Mouse (Mus musculus) liver, embryonic 15.5 days (tissue): ENCODE results near the gene Dffa. TPM values are rescaled to one million over a fixed set of nuclear protein-coding genes. Genes with fewer than 3 reads are reported as not detected.
A peak's percentile ranks its signal among the peaks of the same experiment; 100 is the strongest.

Source experiments
- ATAC-seq: fragments of 200-750 bp; cut with Nextera tagmentation; 2 replicates; pipeline ENCODE4 v1.8.0; 2017; ENCODE audit warnings: moderate number of reproducible peaks, mild to moderate bottlenecking, moderate library complexity; ENCODE audit not compliant: insufficient read depth
- H3K27ac ChIP-seq: fragments of 300-500 bp; sonication (generic); replicated peaks from 2 replicates; pipeline ENCODE4 v1.5.1; 2015; ENCODE audit warnings: mild to moderate bottlenecking, inconsistent platforms
- H3K27me3 ChIP-seq: fragments of 300-500 bp; sonication (generic); 2 replicates; pipeline ENCODE4 v1.6.1; 2015; ENCODE audit warnings: mild to moderate bottlenecking, inconsistent platforms
- H3K36me3 ChIP-seq: fragments of 300-500 bp; sonication (generic); replicated peaks from 2 replicates; pipeline ENCODE4 v1.6.1; 2015; ENCODE audit warnings: moderate library complexity, mild to moderate bottlenecking, inconsistent platforms
- H3K4me1 ChIP-seq: fragments of 300-500 bp; sonication (generic); replicated peaks from 2 replicates; pipeline ENCODE4 v1.6.1; 2015; ENCODE audit warnings: inconsistent platforms
- H3K4me2 ChIP-seq: fragments of 300-500 bp; sonication (generic); 2 replicates; pipeline ENCODE4 v1.6.1; 2015; ENCODE audit warnings: moderate library complexity, mild to moderate bottlenecking, inconsistent platforms
- H3K4me3 ChIP-seq: fragments of 300-500 bp; sonication (generic); replicated peaks from 2 replicates; pipeline ENCODE4 v1.5.1; 2015; ENCODE audit warnings: mild to moderate bottlenecking, inconsistent platforms
- H3K9ac ChIP-seq: fragments of 300-500 bp; sonication (generic); 2 replicates; pipeline ENCODE4 v1.6.1; 2015; ENCODE audit warnings: moderate library complexity, mild to moderate bottlenecking, inconsistent platforms
- H3K9me3 ChIP-seq: fragments of 300-500 bp; sonication (generic); replicated peaks from 2 replicates; pipeline ENCODE4 v1.6.1; 2016; ENCODE audit warnings: inconsistent platforms
- WGBS: fragments of 180-500 bp; shearing (Covaris S2); methylation state at CpG from one replicate; pipeline ENCODE4 v1.1.7; 2015; ENCODE audit warnings: mixed read lengths; ENCODE audit not compliant: insufficient replicate concordance; 5-methylcytosine and 5-hydroxymethylcytosine counted together
- polyA plus RNA-seq: library from polyadenylated mRNA; unstranded; fragments of >200 nt; fragmentation: Nextera tagmentation; extraction: Ambion mirVana; gene quantifications from 2 replicates; pipeline ENCODE4 v1.2.1, GENCODE M21; 2015

Dffa gene
- polyA plus RNA-seq, 1 experiment from 2014 or later, result 14.4 TPM

DNA sequence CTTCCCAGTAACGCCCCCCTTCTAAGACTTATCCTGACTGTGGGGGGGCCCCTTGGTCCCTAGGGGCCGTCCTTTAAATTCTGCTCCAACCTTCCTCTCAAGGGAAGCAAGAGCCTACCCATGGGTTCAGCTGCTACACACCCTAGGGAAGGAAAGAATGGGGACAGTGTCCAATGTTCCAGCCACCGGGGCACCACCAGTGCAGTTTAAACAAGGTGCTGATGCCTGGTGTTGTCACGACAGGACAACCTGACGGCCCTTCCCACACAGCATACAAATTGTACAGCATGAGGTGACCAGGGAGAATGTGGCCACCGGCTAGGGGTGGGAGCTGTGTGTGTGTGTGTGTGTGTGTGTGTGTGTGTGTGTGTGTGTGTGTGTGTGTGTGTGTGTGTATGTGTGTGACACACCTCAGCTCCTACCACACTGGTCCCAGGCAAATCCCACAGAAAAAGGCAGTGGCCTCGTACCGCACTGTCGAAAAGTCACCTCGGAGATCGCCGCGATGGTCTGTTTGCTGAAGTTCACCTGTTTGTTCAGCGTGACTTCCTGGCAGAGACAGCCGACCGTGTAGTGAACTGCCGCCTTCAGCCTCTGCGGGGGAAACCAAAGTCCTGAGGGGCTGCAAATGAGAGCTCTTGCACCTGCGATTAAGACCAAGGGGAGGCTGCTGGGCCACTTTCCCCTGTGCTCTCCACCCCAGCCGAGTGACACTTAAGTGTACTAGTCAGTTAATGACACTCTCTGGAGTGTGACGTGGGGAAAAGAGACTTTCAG is 28.0 kb downstream of the Dffa start:
- WGBS, result 76% methylated on average over 21 of the region's 21 CpGs
- Histone ChIP-seq H3K4me2 (no peak overlapping the region), H3K27ac (peak overlapping the region; percentile 38; the same call in 1 of the 2 replicates), H3K9me3 (no peaks in the 10 kb centered on the region), H3K4me3 (no peak overlapping the region), H3K27me3 (no peaks in the 10 kb centered on the region), H3K9ac (no peak overlapping the region), H3K4me1 (peaks cover 18% of the 10 kb centered on the region), H3K36me3 (peaks cover 2% of the 10 kb centered on the region; the same call in 1 of the 2 replicates)
- ATAC-seq, result peak; percentile 19; the same call in 1 of the 2 replicates

DNA sequence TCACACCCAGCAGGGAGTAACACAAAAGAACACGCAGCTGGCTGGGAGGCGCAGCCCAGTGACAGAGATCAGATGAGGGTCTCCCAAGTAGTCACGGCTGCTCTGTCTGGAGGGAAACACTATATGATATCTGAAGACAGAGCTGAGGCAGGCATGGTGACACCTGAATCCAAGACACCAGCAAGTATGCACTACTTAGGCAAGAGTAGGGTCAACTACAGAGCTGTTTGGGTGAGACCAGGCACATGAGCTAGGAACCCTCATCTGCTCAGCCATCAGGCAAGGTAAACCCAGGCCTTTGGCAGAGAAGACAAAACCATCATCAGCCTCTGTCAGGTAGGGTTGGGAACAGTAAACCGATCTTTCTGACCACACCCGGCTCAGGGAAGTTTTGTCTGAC is 29.4 kb downstream of the Dffa start:
- 0 out of 2 replicates have a peak overlapping the region, but pooled peaks have one; percentile 5 for H3K27ac ChIP-seq
- H3K9ac ChIP-seq, result no peak overlapping the region
- no peak overlapping the region for H3K4me3 ChIP-seq
- ATAC-seq, result no peak
- H3K4me2 ChIP-seq, result no peak overlapping the region
- no peaks in the 10 kb centered on the region for H3K9me3 ChIP-seq
- no peaks in the 10 kb centered on the region for H3K27me3 ChIP-seq
- WGBS, result 72% methylated on average over 5 of the region's 5 CpGs
- peaks cover 22% of the 10 kb centered on the region for H3K4me1 ChIP-seq
- H3K36me3 ChIP-seq, result peaks cover 2% of the 10 kb centered on the region; the same call in 1 of the 2 replicates

DNA sequence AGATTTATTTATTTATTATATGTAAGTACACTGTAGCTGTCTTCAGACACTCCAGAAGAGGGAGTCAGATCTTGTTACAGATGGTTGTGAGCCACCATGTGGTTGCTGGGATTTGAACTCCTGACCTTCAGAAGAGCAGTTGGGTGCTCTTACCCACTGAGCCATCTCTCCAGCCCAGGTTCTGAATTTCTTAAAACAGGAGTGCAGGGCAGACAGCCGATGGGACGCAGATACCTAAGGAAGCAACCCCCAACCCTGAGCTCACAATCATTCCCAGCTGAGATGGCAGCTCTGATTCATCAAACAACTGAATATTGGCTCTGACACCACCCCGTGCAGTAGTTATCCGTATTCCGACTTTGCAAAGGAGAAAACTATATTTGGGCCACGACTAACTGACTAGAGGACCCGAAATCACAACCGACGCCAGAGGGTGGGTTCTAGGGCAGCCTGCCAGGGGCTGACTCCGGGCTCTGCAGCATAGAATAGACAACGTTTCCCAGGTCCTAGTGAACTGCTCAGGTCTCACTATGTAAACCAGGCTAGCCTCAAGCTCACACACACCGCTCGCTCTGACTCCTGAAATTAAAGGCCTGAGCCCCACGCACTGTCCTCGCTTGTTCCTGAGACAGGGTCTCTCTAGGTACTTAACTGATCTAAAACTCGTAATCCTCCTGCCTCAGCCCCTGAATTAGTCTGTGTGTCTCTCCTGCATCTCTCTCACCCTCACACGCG is 32.3 kb downstream of the Dffa start:
- Histone ChIP-seq H3K4me2 (peak overlapping the region; percentile 90), H3K27ac (peak overlapping the region; percentile 87), H3K9me3 (no peaks in the 10 kb centered on the region), H3K4me3 (peak overlapping the region; percentile 81), H3K4me1 (peaks cover 19% of the 10 kb centered on the region), H3K36me3 (no peaks in the 10 kb centered on the region), H3K27me3 (no peaks in the 10 kb centered on the region), H3K9ac (peak overlapping the region; percentile 76)
- ATAC-seq, result no peak
- 69% methylated on average over 18 of the region's 18 CpGs for WGBS

DNA sequence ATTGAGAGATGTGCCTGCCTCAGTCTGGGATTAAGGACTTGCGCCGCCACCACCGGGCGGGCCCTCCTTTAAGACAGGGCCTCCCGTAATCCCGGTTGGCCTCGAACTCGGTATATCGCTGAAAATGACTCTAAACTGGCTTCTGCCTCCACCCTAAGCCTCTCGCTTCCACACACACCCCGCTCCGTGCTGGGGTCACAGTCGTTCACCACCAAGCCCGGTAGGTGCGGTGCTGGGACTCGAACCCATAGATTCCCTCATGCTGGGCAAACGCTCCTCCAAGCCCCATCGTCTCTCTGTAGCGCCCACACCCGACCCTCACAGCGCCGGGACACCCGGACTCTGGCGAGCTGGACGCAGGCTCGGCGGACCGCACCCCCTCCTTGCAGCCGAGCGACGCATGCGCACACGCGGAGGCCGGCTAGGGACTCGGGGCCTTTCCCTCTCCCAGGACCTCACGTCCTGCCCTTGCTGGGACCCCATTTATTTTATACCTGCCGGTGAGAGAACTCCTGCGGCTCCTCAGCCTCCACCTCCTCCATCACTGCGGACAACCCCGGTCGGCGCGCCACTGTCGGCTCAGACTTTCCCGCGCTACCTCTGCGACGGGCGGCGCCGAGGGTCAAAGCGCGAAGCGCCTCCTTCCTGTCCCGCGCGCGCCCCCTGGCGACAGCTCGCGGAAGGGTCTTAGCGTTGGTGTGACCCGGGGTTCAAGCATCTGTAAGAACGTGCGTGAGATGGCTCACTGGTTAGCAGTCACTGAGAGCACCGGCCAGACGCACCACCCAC is 33.2 kb downstream of the Dffa start, which contains the start of gene Cenps:
Gene Cenps, minus strand, starts transcription at position 648 of the 789 bp plus-strand sequence.
- peak within 1 kb of the TSS; percentile 90 for H3K4me2 ChIP-seq
- H3K27me3 ChIP-seq, result no peaks in the 10 kb centered on the region
- H3K4me1 ChIP-seq, result peaks cover 19% of the 10 kb centered on the region
- peak within 1 kb of the TSS; percentile 81 for H3K4me3 ChIP-seq
- H3K36me3 ChIP-seq, result no peaks in the 10 kb centered on the region
- WGBS, result under 1% methylated on average over 68 of the region's 68 CpGs
- peak; percentile 88 for ATAC-seq
- H3K9ac ChIP-seq, result peak within 1 kb of the TSS; percentile 76
- H3K9me3 ChIP-seq, result no peaks in the 10 kb centered on the region
- H3K27ac ChIP-seq, result peak within 1 kb of the TSS; percentile 87

DNA sequence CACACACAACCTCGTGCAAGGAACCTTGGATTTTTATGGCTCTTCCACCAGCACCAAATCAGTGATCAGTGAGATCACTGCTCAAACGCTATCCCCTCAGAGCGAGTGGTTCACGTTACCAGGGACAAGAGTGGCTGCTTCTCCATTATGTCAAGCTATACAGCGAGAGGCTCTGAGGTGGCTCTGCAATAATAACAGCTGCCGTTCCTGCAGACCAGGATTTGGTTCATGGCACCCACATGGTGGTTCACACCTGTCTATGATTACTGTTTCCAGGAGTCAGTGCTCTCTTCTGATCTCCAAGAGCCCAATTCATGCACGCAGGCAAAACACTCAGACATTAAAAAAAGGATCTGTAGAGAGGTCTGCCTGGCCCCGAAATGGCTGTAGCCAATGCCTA is 34.6 kb downstream of the Dffa start:
- Histone ChIP-seq H3K9me3 (no peaks in the 10 kb centered on the region), H3K4me3 (no peak overlapping the region), H3K36me3 (no peaks in the 10 kb centered on the region), H3K27me3 (peaks cover 4% of the 10 kb centered on the region; the same call in 1 of the 2 replicates), H3K4me1 (peaks cover 13% of the 10 kb centered on the region), H3K4me2 (no peak overlapping the region), H3K27ac (no peak overlapping the region), H3K9ac (no peak overlapping the region)
- no peak for ATAC-seq
- WGBS, result 80% methylated on average over 8 of the region's 8 CpGs

DNA sequence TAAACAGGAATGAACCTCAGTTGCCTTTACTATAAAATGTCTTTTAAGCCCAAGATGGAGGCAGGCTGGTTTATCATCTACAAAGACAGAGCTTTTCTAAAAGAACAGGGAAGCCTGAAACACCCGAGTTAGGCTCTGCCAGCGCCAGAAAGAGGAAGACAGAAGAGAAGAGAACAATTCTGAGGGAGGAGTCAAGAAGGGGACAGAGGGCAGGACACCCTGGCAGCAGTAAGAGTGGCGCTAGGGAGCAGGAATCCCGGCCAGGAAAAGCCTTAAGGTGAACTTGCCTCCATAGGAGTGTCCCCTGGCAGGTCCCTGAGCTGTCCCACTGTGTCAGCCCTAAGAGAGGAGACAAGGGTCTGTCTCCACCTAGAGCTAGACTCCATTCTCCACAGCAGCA is 39.6 kb downstream of the Dffa start:
- peaks cover 4% of the 10 kb centered on the region; the same call in 1 of the 2 replicates for H3K27me3 ChIP-seq
- H3K4me2 ChIP-seq, result no peak overlapping the region
- H3K27ac ChIP-seq, result no peak overlapping the region
- 14% methylated on average over 4 of the region's 4 CpGs for WGBS
- no peak overlapping the region for H3K9ac ChIP-seq
- no peak overlapping the region for H3K4me3 ChIP-seq
- ATAC-seq, result no peak
- no peaks in the 10 kb centered on the region for H3K9me3 ChIP-seq
- peaks cover 20% of the 10 kb centered on the region for H3K4me1 ChIP-seq
- no peaks in the 10 kb centered on the region for H3K36me3 ChIP-seq

DNA sequence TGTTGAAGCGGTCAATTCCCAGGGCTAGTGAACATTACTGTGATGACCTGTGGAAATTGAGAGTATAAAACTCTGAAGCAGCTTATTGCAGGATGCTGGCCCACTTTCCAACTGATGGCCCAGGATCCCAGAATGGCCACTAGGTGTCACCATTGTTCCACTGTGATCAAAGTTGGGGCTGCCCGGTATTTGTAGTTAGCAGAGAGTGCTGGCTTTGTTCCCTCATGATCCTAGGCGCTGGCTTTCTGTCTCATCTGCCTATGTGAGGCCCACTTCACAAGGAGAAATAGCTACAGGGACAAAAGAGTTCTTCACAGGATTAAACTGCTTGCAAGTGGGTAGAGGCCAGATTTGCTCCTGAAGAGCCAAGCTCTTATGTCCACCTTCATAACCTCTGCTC is 40.5 kb downstream of the Dffa start:
- Histone ChIP-seq H3K4me2 (no peak overlapping the region), H3K9ac (no peak overlapping the region), H3K4me3 (no peak overlapping the region), H3K36me3 (no peaks in the 10 kb centered on the region), H3K27me3 (peaks cover 4% of the 10 kb centered on the region; the same call in 1 of the 2 replicates), H3K27ac (no peak overlapping the region), H3K9me3 (no peaks in the 10 kb centered on the region), H3K4me1 (peaks cover 25% of the 10 kb centered on the region)
- ATAC-seq, result no peak
- 6% methylated on average over 3 of the region's 3 CpGs for WGBS

DNA sequence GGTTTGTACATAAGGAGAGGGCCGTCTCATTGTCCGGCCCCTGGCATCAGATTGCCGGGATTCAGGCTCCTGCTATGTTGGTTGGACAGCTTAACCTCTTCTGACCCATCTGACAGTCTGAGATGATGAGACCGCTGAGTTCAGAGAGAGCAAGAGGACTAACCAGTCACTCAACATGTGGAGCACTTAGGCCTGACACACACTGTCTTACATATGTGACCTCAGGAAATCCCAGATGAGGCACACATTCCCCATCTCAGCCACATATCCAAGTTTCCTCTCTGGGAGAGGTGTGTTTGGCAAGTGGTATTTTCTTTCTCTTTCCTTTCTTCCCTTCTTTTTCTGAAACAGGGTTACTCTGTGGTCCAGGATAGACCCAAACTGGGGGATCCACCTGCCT is 41.2 kb downstream of the Dffa start:
- Histone ChIP-seq H3K36me3 (peaks cover 4% of the 10 kb centered on the region), H3K4me2 (no peak overlapping the region), H3K27me3 (peaks cover 4% of the 10 kb centered on the region; the same call in 1 of the 2 replicates), H3K9ac (no peak overlapping the region), H3K27ac (no peak overlapping the region), H3K4me1 (peaks cover 29% of the 10 kb centered on the region), H3K9me3 (no peaks in the 10 kb centered on the region), H3K4me3 (no peak overlapping the region)
- ATAC-seq, result no peak
- 75% methylated on average over 4 of the region's 4 CpGs for WGBS

DNA sequence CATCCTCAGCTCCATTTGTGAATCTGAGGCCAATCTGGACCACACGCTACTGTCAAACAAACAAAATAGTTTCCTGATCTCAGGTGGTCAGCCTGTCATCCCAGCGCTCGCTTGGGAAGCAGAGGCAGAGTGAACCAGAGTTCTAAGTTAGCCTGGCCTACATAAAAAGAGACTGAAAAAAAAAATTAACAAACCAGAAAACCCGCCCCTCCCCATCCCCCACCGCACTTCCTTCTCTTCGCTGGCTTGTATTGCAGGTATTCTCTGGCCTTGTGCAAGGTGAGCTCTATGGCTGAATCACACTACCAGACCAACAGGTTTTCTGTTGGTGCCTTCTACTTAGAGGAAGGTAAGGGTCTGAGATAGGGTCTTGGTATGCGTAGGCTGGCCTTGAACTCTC is 43.6 kb downstream of the Dffa start:
- no peak for ATAC-seq
- H3K9ac ChIP-seq, result no peak overlapping the region

DNA sequence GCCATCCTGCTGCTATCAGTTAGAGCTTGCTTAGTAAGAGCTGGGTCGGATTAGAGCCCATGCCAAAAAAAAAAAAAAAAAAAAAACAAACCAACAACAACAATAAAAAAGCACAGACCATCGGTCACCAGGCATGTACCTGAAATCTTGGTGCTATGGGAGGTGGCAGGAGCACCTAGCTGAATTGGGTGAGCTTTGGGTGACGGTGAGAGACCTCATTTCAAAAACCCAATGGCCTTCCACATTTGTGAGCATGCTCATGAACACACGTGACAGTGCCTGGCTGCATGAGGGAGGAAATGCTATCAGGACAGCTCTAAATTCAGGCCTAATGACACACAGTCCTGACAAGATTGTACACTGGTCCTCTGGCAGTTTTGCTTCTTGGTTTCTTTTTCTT is 44.1 kb downstream of the Dffa start:
- Histone ChIP-seq H3K36me3 (peaks cover 32% of the 10 kb centered on the region), H3K27ac (0 out of 2 replicates have a peak overlapping the region, but pooled peaks have one; percentile 9), H3K4me1 (peaks cover 33% of the 10 kb centered on the region), H3K4me3 (no peak overlapping the region), H3K4me2 (no peak overlapping the region), H3K27me3 (no peaks in the 10 kb centered on the region), H3K9ac (no peak overlapping the region), H3K9me3 (no peaks in the 10 kb centered on the region)
- ATAC-seq, result no peak
- WGBS, result 58% methylated on average over 4 of the region's 4 CpGs

More for the DNA sequence above, 43.6 kb downstream of the Dffa start:
- peaks cover 4% of the 10 kb centered on the region; the same call in 1 of the 2 replicates for H3K27me3 ChIP-seq
- peaks cover 33% of the 10 kb centered on the region for H3K4me1 ChIP-seq
- H3K4me3 ChIP-seq, result no peak overlapping the region
- H3K27ac ChIP-seq, result no peak overlapping the region
- WGBS, result 52% methylated on average over 7 of the region's 7 CpGs
- H3K9me3 ChIP-seq, result no peaks in the 10 kb centered on the region
- peaks cover 27% of the 10 kb centered on the region for H3K36me3 ChIP-seq
- H3K4me2 ChIP-seq, result no peak overlapping the region
